Comparison of ENCODE assay signal across 24 mouse cellular contexts in the genomic region with DNA sequence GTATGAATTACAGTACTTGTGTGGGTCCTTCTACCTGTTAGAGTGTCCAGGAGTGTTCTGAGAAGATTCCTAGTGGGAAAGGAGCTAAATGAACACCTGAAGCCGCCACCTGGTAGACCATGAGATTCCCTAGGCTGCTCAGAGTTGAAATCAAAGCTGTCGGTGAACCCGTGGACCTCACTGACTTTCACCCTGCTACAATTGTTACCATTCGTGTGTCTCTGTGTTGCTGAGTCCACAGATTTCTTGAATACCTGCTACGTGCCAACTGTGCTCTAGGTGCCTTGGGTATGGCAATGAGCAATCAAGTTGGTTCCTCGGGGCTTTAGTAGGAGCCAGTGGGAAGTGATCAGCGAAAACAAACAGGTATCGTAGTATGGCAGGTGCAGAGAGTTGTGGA. TPM values are rescaled to one million over a fixed set of nuclear protein-coding genes. Genes with fewer than 3 reads are reported as not detected.
DNase-seq lines count a peak whose midpoint lies in the region; ATAC-seq and TF ChIP-seq lines count a peak whose summit lies in the region.
"Had no signal": no experiment of that assay in that cellular context is flagged by ENCODE, and none has a peak within 500 bp of the region (broad histone marks: within the 10 kb centered on the region; RNA-seq: fewer than 3 reads in every experiment).

No protein-coding gene starts in this region.

- TF ChIP-seq POLR2A in liver, adult 2 months (IDR thresholded peaks at IDR 0.05; ENCODE audit: extremely low read depth, insufficient read depth, low read length), result no peak

- WGBS in heart, embryonic 12.5 days, result 87% methylated on average over 8 of the region's 8 CpGs
- WGBS in liver, adult 2 months, result 55% methylated on average over 8 of the region's 8 CpGs

- no peaks in the 10 kb centered on the region for H3K27me3 ChIP-seq in heart, embryonic 12.5 days (replicated peaks)
- no peaks in the 10 kb centered on the region for H3K27me3 ChIP-seq in liver, adult 2 months (ENCODE audit: control insufficient read depth, insufficient read depth, low read length)
- H3K27me3 ChIP-seq: forebrain, embryonic 13.5 days; heart, embryonic 15.5 days had no signal

- H3K27ac ChIP-seq in heart, embryonic 12.5 days (ENCODE audit: poor library complexity, severe bottlenecking), result no peak overlapping the region
- no peak overlapping the region for H3K27ac ChIP-seq in liver, adult 2 months (replicated peaks; ENCODE audit: insufficient read depth, low read depth, low read length)
- H3K27ac ChIP-seq: forebrain, embryonic 10.5 days; forebrain, embryonic 13.5 days; heart, embryonic 15.5 days; hindbrain, embryonic 10.5 days; hindbrain, embryonic 13.5 days had no signal

- H3K79me2 ChIP-seq in liver, adult 2 months (ENCODE audit: control insufficient read depth, insufficient read depth, low read length), result peaks cover 28% of the 10 kb centered on the region

- no peak overlapping the region for H3K4me2 ChIP-seq in heart, embryonic 12.5 days
- H3K4me2 ChIP-seq: forebrain, embryonic 13.5 days; hindbrain, embryonic 13.5 days had no signal

- peaks cover 23% of the 10 kb centered on the region for H3K36me3 ChIP-seq in heart, embryonic 12.5 days
- peaks cover 6% of the 10 kb centered on the region; the same call in 1 of the 2 replicates for H3K36me3 ChIP-seq in liver, adult 2 months (ENCODE audit: control insufficient read depth, insufficient read depth, low read length)
- H3K36me3 ChIP-seq: hindbrain, embryonic 10.5 days; hindbrain, embryonic 13.5 days had no signal

- peak; percentile 82 for DNase-seq in heart, adult 11 months
- DNase-seq in kidney, adult 9 months, result peak; percentile 66
- no peak for DNase-seq in kidney, adult 18-20 months
- DNase-seq in liver, adult 2 months (ENCODE audit: extremely low read depth, low read depth, low spot score), result peak; percentile 64
- DNase-seq in liver, result no peak
- DNase-seq in testis, postnatal 14 days (ENCODE audit: low spot score), result peak; percentile 58
- no peak for DNase-seq in testis, postnatal 10 days (ENCODE audit: low spot score)
- DNase-seq: adrenal gland, adult 8-10 months; adrenal gland, postnatal 25 days; cerebellum, adult 18-20 months; cerebellum, adult 9-10 months; cerebellum, postnatal 14 days; gastrocnemius, postnatal 10 days; gastrocnemius, postnatal 36 days; heart, postnatal 10 days; heart, postnatal 36 days had no signal

- H3K4me3 ChIP-seq in heart, embryonic 12.5 days, result no peak overlapping the region
- H3K4me3 ChIP-seq in liver, adult 2 months (ENCODE audit: insufficient read depth, low read depth, low read length), result no peak overlapping the region
- H3K4me3 ChIP-seq: forebrain, embryonic 10.5 days; forebrain, embryonic 13.5 days; heart, embryonic 15.5 days; hindbrain, embryonic 10.5 days; hindbrain, embryonic 13.5 days had no signal

- TF ChIP-seq CTCF in liver, adult 2 months (IDR thresholded peaks at IDR 0.05; ENCODE audit: low read depth, low read length), result no peak

- no peak for ATAC-seq in heart, embryonic 12.5 days (ENCODE audit: insufficient number of reproducible peaks, low FRiP score)
- ATAC-seq: activated CD4-positive, CD25-positive, alpha-beta regulatory T cell, adult 4 months; forebrain, embryonic 13.5 days; forebrain, embryonic 16.5 days had no signal

- peaks cover 25% of the 10 kb centered on the region for H3K4me1 ChIP-seq in heart, embryonic 12.5 days (replicated peaks)
- peaks cover 8% of the 10 kb centered on the region; the same call in 1 of the 2 replicates for H3K4me1 ChIP-seq in liver, adult 2 months (ENCODE audit: control insufficient read depth, insufficient read depth, low read length)

- no peak overlapping the region for H3K9ac ChIP-seq in heart, embryonic 12.5 days
- H3K9ac ChIP-seq in liver, adult 2 months (ENCODE audit: low read depth, low read length), result no peak overlapping the region
- H3K9ac ChIP-seq: forebrain, embryonic 13.5 days; heart, embryonic 15.5 days; hindbrain, embryonic 13.5 days had no signal

- H3K9me3 ChIP-seq in heart, embryonic 12.5 days (replicated peaks), result no peaks in the 10 kb centered on the region
- H3K9me3 ChIP-seq: forebrain, embryonic 10.5 days; forebrain, embryonic 13.5 days; heart, embryonic 15.5 days; hindbrain, embryonic 10.5 days; hindbrain, embryonic 13.5 days had no signal

RNA-seq across cellular contexts. Expression of gene Itpr1, which starts 3.9 kb away (rescaled TPM):
- polyA plus RNA-seq in heart, embryonic 12.5 days (2016; fragmentation: Nextera tagmentation; extraction: Ambion mirVana), result 22.0 and 22.7 TPM in 2 replicates
- 55.0 and 56.6 TPM in 2 replicates for total RNA-seq in liver, adult 2 months (2014; rRNA removed)
- polyA plus RNA-seq in liver, adult 2 months (2012; rRNA removed), result 6.9 and 9.2 TPM in 2 replicates

RNA-seq across cellular contexts. Expression of gene Sumf1, which starts 31.4 kb away (rescaled TPM):
- 24.6 and 25.2 TPM in 2 replicates for polyA plus RNA-seq in heart, embryonic 12.5 days (2016; fragmentation: Nextera tagmentation; extraction: Ambion mirVana)
- 23.3 and 23.6 TPM in 2 replicates for total RNA-seq in liver, adult 2 months (2014; rRNA removed)
- 20.5 and 23.8 TPM in 2 replicates for polyA plus RNA-seq in liver, adult 2 months (2012; rRNA removed)

Comparison
In these comparisons a context has a peak if more than half of its experiments do, and no peak if none do; other contexts are left out.
1. DNase-seq: peak in heart, adult 11 months (single experiment), kidney, adult 9 months (single experiment), liver, adult 2 months (single experiment) and testis, postnatal 14 days (single experiment); none in kidney, adult 18-20 months (single experiment), liver (single experiment) and testis, postnatal 10 days (single experiment).